Mouse (Mus musculus): Measurements from ENCODE around the gene Calhm2.

Calhm2 gene

GRCm38 (mm10) chr19:47176916-47177505 is 38.9 kb upstream of the Calhm2 start:
- H3K4me3 ChIP-seq (replicated peaks; ENCODE audit: low read length): peak overlapping the region; percentile 93; the same call in 1 of the 2 replicates
- no peaks in the 10 kb centered on the region for H3K36me3 ChIP-seq (ENCODE audit: insufficient read depth, low read length)
- TF ChIP-seq POU5F1 (IDR thresholded peaks at IDR 0.05; ENCODE audit: borderline replicate concordance, low read length): no peak
- no peak for TF ChIP-seq NANOG (IDR thresholded peaks at IDR 0.05; ENCODE audit: borderline replicate concordance, low read length)
- no peak for TF ChIP-seq CTCF (conservative IDR thresholded peaks at IDR 0.05; ENCODE audit: low read length)
- H3K27me3 ChIP-seq (ENCODE audit: insufficient read depth, low read length): peaks cover 20% of the 10 kb centered on the region
- H3K9me3 ChIP-seq (ENCODE audit: low read length): no peaks in the 10 kb centered on the region
- peaks cover 62% of the 10 kb centered on the region for H3K4me1 ChIP-seq (replicated peaks; ENCODE audit: low read depth, low read length)

GRCm38 (mm10) chr19:47175472-47175871 is 37.4 kb upstream of the Calhm2 start:
- no peak overlapping the region for H3K4me3 ChIP-seq (replicated peaks; ENCODE audit: low read length)
- TF ChIP-seq CTCF (conservative IDR thresholded peaks at IDR 0.05; ENCODE audit: low read length): peak; percentile 49
- TF ChIP-seq POU5F1 (IDR thresholded peaks at IDR 0.05; ENCODE audit: borderline replicate concordance, low read length): no peak

GRCm38 (mm10) chr19:47174515-47174914 is 36.4 kb upstream of the Calhm2 start:
- peaks cover 13% of the 10 kb centered on the region for H3K9me3 ChIP-seq (ENCODE audit: low read length)
- no peak overlapping the region for H3K4me3 ChIP-seq (replicated peaks; ENCODE audit: low read length)
- no peaks in the 10 kb centered on the region for H3K36me3 ChIP-seq (ENCODE audit: insufficient read depth, low read length)
- TF ChIP-seq CTCF (conservative IDR thresholded peaks at IDR 0.05; ENCODE audit: low read length) (peak; percentile 40), NANOG (IDR thresholded peaks at IDR 0.05; ENCODE audit: borderline replicate concordance, low read length) (no peak)
- peaks cover 51% of the 10 kb centered on the region for H3K4me1 ChIP-seq (replicated peaks; ENCODE audit: low read depth, low read length)
- peaks cover 5% of the 10 kb centered on the region for H3K27me3 ChIP-seq (ENCODE audit: insufficient read depth, low read length)

More at GRCm38 (mm10) chr19:47175472-47175871, 37.4 kb upstream of the Calhm2 start:
- Histone ChIP-seq H3K27me3 (ENCODE audit: insufficient read depth, low read length) (peaks cover 14% of the 10 kb centered on the region), H3K9me3 (ENCODE audit: low read length) (peaks cover 6% of the 10 kb centered on the region), H3K4me1 (replicated peaks; ENCODE audit: low read depth, low read length) (peaks cover 61% of the 10 kb centered on the region), H3K36me3 (ENCODE audit: insufficient read depth, low read length) (no peaks in the 10 kb centered on the region)

- H3K4me1 ChIP-seq (replicated peaks; ENCODE audit: low read depth, low read length): peaks cover 26% of the 10 kb centered on the region
- TF ChIP-seq CTCF (conservative IDR thresholded peaks at IDR 0.05; ENCODE audit: low read length) (peak; percentile 98), POU5F1 (IDR thresholded peaks at IDR 0.05; ENCODE audit: borderline replicate concordance, low read length) (no peak), NANOG (IDR thresholded peaks at IDR 0.05; ENCODE audit: borderline replicate concordance, low read length) (no peak)
- H3K9me3 ChIP-seq (ENCODE audit: low read length): peaks cover 13% of the 10 kb centered on the region
- no peak overlapping the region for H3K4me3 ChIP-seq (replicated peaks; ENCODE audit: low read length)
- H3K27me3 ChIP-seq (ENCODE audit: insufficient read depth, low read length): peaks cover 3% of the 10 kb centered on the region; the same call in 1 of the 2 replicates
- H3K36me3 ChIP-seq (ENCODE audit: insufficient read depth, low read length): no peaks in the 10 kb centered on the region
Measured at GRCm38 (mm10) chr19:47168793-47169412, 30.8 kb upstream of the Calhm2 start.

GRCm38 (mm10) chr19:47168223-47168622 is 30.1 kb upstream of the Calhm2 start:
- H3K9me3 ChIP-seq (ENCODE audit: low read length): peaks cover 13% of the 10 kb centered on the region
- peaks cover 29% of the 10 kb centered on the region for H3K4me1 ChIP-seq (replicated peaks; ENCODE audit: low read depth, low read length)
- TF ChIP-seq CTCF (conservative IDR thresholded peaks at IDR 0.05; ENCODE audit: low read length) (peak; percentile 67), NANOG (IDR thresholded peaks at IDR 0.05; ENCODE audit: borderline replicate concordance, low read length) (no peak), POU5F1 (IDR thresholded peaks at IDR 0.05; ENCODE audit: borderline replicate concordance, low read length) (no peak)
- no peaks in the 10 kb centered on the region for H3K36me3 ChIP-seq (ENCODE audit: insufficient read depth, low read length)
- H3K4me3 ChIP-seq (replicated peaks; ENCODE audit: low read length): no peak overlapping the region
- no peaks in the 10 kb centered on the region for H3K27me3 ChIP-seq (ENCODE audit: insufficient read depth, low read length)

- peaks cover 13% of the 10 kb centered on the region for H3K9me3 ChIP-seq (ENCODE audit: low read length)
- no peaks in the 10 kb centered on the region for H3K36me3 ChIP-seq (ENCODE audit: insufficient read depth, low read length)
- no peak for TF ChIP-seq POU5F1 (IDR thresholded peaks at IDR 0.05; ENCODE audit: borderline replicate concordance, low read length)
- TF ChIP-seq NANOG (IDR thresholded peaks at IDR 0.05; ENCODE audit: borderline replicate concordance, low read length): no peak
- no peak for TF ChIP-seq CTCF (conservative IDR thresholded peaks at IDR 0.05; ENCODE audit: low read length)
Measured at GRCm38 (mm10) chr19:47167617-47168214, 29.6 kb upstream of the Calhm2 start.

GRCm38 (mm10) chr19:47166758-47167157 is 28.7 kb upstream of the Calhm2 start:
- peaks cover 13% of the 10 kb centered on the region for H3K9me3 ChIP-seq (ENCODE audit: low read length)
- H3K27me3 ChIP-seq (ENCODE audit: insufficient read depth, low read length): no peaks in the 10 kb centered on the region
- H3K4me3 ChIP-seq (replicated peaks; ENCODE audit: low read length): no peak overlapping the region
- TF ChIP-seq POU5F1 (IDR thresholded peaks at IDR 0.05; ENCODE audit: borderline replicate concordance, low read length) (no peak), CTCF (conservative IDR thresholded peaks at IDR 0.05; ENCODE audit: low read length) (no peak)
- no peaks in the 10 kb centered on the region for H3K36me3 ChIP-seq (ENCODE audit: insufficient read depth, low read length)
- H3K4me1 ChIP-seq (replicated peaks; ENCODE audit: low read depth, low read length): peaks cover 24% of the 10 kb centered on the region

More at GRCm38 (mm10) chr19:47167617-47168214, 29.6 kb upstream of the Calhm2 start:
- Histone ChIP-seq H3K27me3 (ENCODE audit: insufficient read depth, low read length) (no peaks in the 10 kb centered on the region), H3K4me1 (replicated peaks; ENCODE audit: low read depth, low read length) (peaks cover 28% of the 10 kb centered on the region), H3K4me3 (replicated peaks; ENCODE audit: low read length) (no peak overlapping the region)

GRCm38 (mm10) chr19:47163176-47163744 is 25.2 kb upstream of the Calhm2 start:
- TF ChIP-seq CTCF (conservative IDR thresholded peaks at IDR 0.05; ENCODE audit: low read length): 0 out of 2 replicates have a peak, but pooled peaks have one; percentile 5
- TF ChIP-seq POU5F1 (IDR thresholded peaks at IDR 0.05; ENCODE audit: borderline replicate concordance, low read length): no peak
- no peaks in the 10 kb centered on the region for H3K9me3 ChIP-seq (ENCODE audit: low read length)
- no peaks in the 10 kb centered on the region for H3K27me3 ChIP-seq (ENCODE audit: insufficient read depth, low read length)
- H3K4me1 ChIP-seq (replicated peaks; ENCODE audit: low read depth, low read length): peaks cover 24% of the 10 kb centered on the region
- no peaks in the 10 kb centered on the region for H3K36me3 ChIP-seq (ENCODE audit: insufficient read depth, low read length)
- no peak overlapping the region for H3K4me3 ChIP-seq (replicated peaks; ENCODE audit: low read length)
